Mouse (Mus musculus) frontal cortex, postnatal 25 days (tissue): ENCODE measurements around the gene Ankrd49.

Source experiments
- DNase-seq, 2 experiments: peaks; one replicate each; pipeline ENCODE4 v3.0.0; 2022; ENCODE audit warnings: low spot score in 2 of 2

Gene Ankrd49

DNA sequence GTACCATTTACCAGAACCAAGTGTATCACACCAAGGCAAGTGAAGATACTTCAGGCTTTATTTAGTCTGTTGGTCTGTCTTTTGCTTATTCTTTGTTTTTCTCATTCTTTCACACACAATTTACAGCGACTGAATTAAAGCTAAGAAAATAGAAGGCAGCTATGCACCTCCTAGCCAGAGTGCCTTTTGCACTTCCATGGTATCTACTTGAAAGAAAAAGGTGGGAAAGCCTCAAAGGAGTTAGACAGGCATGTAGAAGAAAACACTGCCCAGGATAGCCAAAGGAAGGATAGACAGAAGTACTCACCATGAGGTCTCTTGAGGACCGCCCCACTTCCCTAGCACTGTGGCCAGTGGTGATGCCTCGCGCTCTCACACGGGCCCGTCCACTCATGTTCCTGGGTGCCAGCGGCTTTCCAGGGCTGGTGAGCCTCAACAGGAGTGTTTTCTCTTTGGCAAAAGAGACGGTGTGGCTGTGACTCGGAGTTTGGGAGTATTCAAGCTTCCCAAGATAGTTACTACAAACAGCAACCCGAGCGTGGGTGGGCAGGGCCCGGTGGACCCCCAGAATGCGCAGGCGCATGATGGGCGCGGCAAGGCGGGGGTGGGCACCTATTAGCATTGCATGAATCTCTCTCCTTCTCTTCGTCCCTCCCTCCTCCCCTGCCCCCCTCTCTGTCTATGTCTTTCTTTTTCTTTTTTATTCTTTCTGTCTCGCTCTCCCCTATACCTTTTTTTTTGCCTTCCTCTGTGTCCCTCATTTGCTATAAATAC, 44.3 kb downstream of the Ankrd49 start, which contains the start of gene Piwil4:
Gene Piwil4 (minus strand): TSS at position 583 of the 774 bp plus-strand sequence.
- DNase-seq, result no peak

DNA sequence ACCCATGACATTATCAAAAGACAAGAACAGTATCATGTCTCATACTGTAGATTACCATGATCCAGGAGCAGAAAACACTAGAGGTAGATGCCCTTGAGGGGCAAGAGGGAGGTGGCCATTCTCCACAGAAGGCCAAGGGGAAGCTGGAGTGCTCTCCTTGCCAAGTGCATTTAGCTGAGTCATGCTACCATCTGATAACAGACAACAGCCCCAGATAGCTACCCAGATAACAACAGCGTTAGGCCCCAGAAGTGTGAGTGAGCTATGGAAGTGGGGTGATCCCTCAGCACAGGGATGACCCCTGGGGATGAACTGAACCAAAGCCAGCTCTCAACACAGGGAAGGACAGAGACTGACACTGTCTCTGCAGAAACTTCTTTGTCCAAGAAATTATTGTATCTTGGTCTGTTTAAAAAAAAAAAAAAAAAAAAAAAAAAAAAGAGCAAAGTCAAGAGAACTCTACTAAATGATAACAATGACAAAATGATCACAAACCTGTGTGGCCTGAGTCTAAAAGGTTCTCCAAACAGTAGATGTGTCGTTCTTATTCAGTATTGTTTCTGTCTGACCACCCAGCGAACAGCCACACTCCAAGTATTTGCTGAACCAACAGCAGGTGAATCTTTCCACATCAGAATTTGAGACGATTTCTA, 45.0 kb downstream of the Ankrd49 start:
- DNase-seq, result no peak

DNA sequence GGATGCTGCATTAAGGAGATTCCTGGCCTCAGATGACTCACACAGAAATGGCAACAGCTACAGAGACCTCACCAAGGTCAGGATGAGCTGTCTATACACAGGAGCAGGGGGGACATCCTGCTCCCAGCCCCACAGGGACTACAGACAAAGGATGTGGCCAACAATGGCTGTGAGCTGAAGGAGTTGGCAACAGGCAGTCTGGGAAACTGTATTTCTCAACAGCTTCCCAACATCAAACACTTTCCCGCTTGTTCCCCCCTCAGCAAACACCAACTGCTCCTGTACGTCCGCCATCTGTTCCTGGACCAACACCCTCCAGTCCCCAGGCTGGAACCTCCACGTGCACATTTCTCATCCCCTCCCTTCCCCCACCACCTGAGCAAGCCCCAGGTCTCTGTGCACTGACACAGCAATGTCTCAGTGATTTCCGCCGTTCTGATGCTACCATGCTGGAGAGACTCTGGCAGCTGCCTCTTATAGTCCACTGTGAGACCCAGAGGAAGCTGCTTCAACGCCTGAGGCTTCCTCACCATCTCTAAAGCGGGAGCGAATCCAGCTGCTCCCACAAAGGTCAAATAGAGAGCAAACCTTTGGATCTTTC, 53.6 kb downstream of the Ankrd49 start:
- DNase-seq, result no peak
